ENCODE assay signal across 17 mouse cellular contexts in the genomic region with DNA sequence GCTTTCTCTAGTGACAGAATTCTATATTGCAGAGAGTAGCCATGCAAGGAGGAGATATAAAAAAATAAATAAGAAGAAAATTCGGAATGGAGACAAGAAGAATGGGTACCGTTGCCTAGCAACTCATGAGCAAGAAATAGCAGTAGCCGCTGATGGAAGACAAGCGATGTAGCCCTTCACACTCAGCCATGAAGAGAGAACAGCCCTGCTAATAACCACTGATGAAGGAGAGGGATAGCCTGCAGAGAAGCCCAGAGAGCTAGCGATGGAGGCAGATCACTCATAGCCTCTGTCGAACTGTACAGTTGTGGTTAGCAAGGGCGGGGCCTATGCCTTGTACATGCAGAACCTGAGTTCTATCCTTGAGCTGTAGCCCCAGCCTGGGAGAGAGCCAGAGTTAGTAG.
A peak's percentile ranks its signal among the peaks of the same experiment; 100 is the strongest.
DNase-seq lines count a peak whose midpoint lies in the region; ATAC-seq and TF ChIP-seq lines count a peak whose summit lies in the region.
"Had no signal": no experiment of that assay in that cellular context is flagged by ENCODE, and none has a peak within 500 bp of the region (broad histone marks: within the 10 kb centered on the region; RNA-seq: fewer than 3 reads in every experiment).

No protein-coding gene starts in this region.

- H3K27ac ChIP-seq in embryonic facial prominence, embryonic 14.5 days (replicated peaks; ENCODE audit: low read depth, low read length): no peak overlapping the region
- H3K27ac ChIP-seq in embryonic facial prominence, embryonic 10.5 days (replicated peaks): no peak overlapping the region; the same call in 1 of the 2 replicates
- peak overlapping the region; percentile 28; the same call in 1 of the 2 replicates for H3K27ac ChIP-seq in layer of hippocampus, adult 2 months
- H3K27ac ChIP-seq: liver, embryonic 14.5 days had no signal

- no peak for TF ChIP-seq CTCF in layer of hippocampus, adult 2 months (conservative IDR thresholded peaks at IDR 0.05)
- no peak for TF ChIP-seq CTCF in brain, embryonic 14.5 days (IDR thresholded peaks at IDR 0.05; ENCODE audit: borderline replicate concordance, extremely low read depth, insufficient read depth, insufficient read length)

- H3K4me2 ChIP-seq in embryonic facial prominence, embryonic 14.5 days (ENCODE audit: low read depth, low read length): no peak overlapping the region

- H3K4me1 ChIP-seq in embryonic facial prominence, embryonic 14.5 days (ENCODE audit: control insufficient read depth, insufficient read depth, low read length): peaks cover 6% of the 10 kb centered on the region; the same call in 1 of the 2 replicates
- H3K4me1 ChIP-seq in embryonic facial prominence, embryonic 10.5 days: peaks cover 13% of the 10 kb centered on the region

- intact Hi-C loops in left cerebral cortex, postnatal 36 days (cut with DNase I): no loop called here

- no peaks in the 10 kb centered on the region for H3K27me3 ChIP-seq in embryonic facial prominence, embryonic 14.5 days (replicated peaks; ENCODE audit: control insufficient read depth, insufficient read depth, low read length)
- H3K27me3 ChIP-seq in embryonic facial prominence, embryonic 10.5 days (replicated peaks; ENCODE audit: low read depth, poor library complexity, severe bottlenecking): no peaks in the 10 kb centered on the region
- H3K27me3 ChIP-seq: CH12.LX had no signal

- peak; percentile 15; the same call in 1 of the 2 replicates for ATAC-seq in embryonic facial prominence, embryonic 14.5 days (ENCODE audit: low read depth)
- ATAC-seq in megakaryocyte, adult 5-6 weeks (ENCODE audit: poor library complexity, severe bottlenecking): no peak
- ATAC-seq: intestine, postnatal 0 days had no signal

- no peak overlapping the region for H3K4me3 ChIP-seq in embryonic facial prominence, embryonic 14.5 days (ENCODE audit: low read depth, low read length)
- H3K4me3 ChIP-seq in embryonic facial prominence, embryonic 10.5 days: no peak overlapping the region
- H3K4me3 ChIP-seq in layer of hippocampus, adult 2 months: no peak overlapping the region
- H3K4me3 ChIP-seq: erythroblast, embryonic 14.5 days had no signal

- H3K36me3 ChIP-seq in embryonic facial prominence, embryonic 14.5 days (ENCODE audit: control insufficient read depth, insufficient read depth, low read length): no peaks in the 10 kb centered on the region
- no peaks in the 10 kb centered on the region for H3K36me3 ChIP-seq in embryonic facial prominence, embryonic 10.5 days (replicated peaks)

- no peak overlapping the region for H3K9ac ChIP-seq in embryonic facial prominence, embryonic 14.5 days (ENCODE audit: low read depth, low read length)
- H3K9ac ChIP-seq: liver, embryonic 14.5 days had no signal

- no peak for TF ChIP-seq POLR2A in brain, embryonic 14.5 days (IDR thresholded peaks at IDR 0.05; ENCODE audit: borderline replicate concordance, extremely low read depth, insufficient read depth, insufficient read length, poor library complexity, severe bottlenecking)

- DNase-seq in embryonic facial prominence, embryonic 14.5 days (ENCODE audit: low spot score): no peak
- no peak for DNase-seq in embryonic facial prominence, embryonic 10.5 days (ENCODE audit: low spot score)
- peak in 1 of 2 experiments; percentile 19 for DNase-seq in layer of hippocampus, adult 2 months (ENCODE audit: low spot score in 2 of 2)
- no peak for DNase-seq in layer of hippocampus, postnatal 36 days
- DNase-seq in brain, embryonic 14.5 days (ENCODE audit: low read depth): peak; percentile 26
- peak; percentile 11 to 16 for DNase-seq in left cerebral cortex, postnatal 36 days (ENCODE audit: low spot score in 2 of 2)
- DNase-seq in cerebellum, adult 8-10 months: no peak
- DNase-seq: cerebellum, adult 18-20 months; heart, postnatal 14 days; kidney, postnatal 14 days; lung, postnatal 14 days; retina, postnatal 1 day had no signal

- 74% methylated on average over 7 of the region's 7 CpGs for WGBS in embryonic facial prominence, embryonic 14.5 days
- WGBS in embryonic facial prominence, embryonic 10.5 days: 87% methylated on average over 7 of the region's 7 CpGs

- no peaks in the 10 kb centered on the region for H3K9me3 ChIP-seq in embryonic facial prominence, embryonic 14.5 days (ENCODE audit: control insufficient read depth, low read length)
- H3K9me3 ChIP-seq in embryonic facial prominence, embryonic 10.5 days: peaks cover 9% of the 10 kb centered on the region; the same call in 1 of the 2 replicates

Comparison
In these comparisons a context has a peak if more than half of its experiments do, and no peak if none do; other contexts are left out.
1. DNase-seq: peak in brain, embryonic 14.5 days (single experiment) and left cerebral cortex, postnatal 36 days (2 of 2); none in embryonic facial prominence, embryonic 14.5 days (single experiment), embryonic facial prominence, embryonic 10.5 days (single experiment), layer of hippocampus, postnatal 36 days (0 of 2) and cerebellum, adult 8-10 months (single experiment).